Mouse (Mus musculus) monocyte, adult 2 months (primary cell): ENCODE results near the gene Mettl8.

Experiments used
- DNase-seq, 2 experiments: peaks; one replicate each; pipeline ENCODE4 v3.0.0; 2022; ENCODE audit warnings: low spot score in 2 of 2, low read depth in 1 of 2

The Mettl8 gene

DNA sequence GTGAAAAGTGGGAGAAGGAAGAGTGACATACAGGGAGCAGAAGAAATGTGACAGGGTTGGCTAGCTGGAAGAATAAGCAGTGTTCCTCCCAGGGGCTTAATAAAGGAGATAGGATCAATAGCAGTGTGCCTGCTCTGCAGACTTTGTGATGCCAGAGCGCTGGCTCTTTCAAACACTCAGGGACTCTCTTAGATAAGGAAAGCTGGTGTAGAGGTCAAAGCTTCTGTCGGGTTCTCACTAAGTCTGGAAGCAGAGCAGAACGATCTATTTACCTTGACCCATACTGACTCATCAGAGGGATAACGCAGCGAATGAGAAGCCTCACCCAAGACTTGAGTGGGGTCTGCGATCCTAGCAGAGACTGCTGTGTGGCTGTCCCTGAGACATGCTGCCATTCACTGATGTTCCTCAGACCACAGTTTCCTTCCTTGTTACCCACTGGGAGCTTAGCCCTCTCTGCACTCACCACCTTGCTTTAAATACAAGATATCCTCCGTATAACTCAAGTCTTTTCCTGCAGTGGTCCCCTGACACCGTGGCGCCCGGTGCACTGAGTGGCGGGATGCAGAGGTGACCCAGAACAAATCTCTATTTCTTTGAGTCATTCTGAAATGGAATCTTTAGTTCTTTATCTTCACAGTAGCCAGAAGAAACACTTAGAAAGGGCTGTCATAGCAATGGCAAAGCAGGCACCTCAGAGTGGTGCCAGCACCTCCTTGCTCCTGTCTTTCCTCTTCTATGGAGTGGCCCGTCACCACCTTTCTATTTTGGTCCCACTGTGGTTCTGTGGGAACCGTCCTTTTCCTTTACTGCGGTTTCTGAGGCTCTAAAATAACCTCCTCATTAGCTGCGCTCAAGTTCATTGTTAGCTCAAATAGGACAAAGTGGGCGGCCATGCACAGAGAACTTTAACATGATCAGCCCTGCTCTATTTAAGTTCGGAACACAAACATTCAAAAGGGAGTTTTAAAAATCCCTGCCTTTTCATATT, 65.9 kb downstream of the Mettl8 start:
- DNase-seq, result no peak

DNA sequence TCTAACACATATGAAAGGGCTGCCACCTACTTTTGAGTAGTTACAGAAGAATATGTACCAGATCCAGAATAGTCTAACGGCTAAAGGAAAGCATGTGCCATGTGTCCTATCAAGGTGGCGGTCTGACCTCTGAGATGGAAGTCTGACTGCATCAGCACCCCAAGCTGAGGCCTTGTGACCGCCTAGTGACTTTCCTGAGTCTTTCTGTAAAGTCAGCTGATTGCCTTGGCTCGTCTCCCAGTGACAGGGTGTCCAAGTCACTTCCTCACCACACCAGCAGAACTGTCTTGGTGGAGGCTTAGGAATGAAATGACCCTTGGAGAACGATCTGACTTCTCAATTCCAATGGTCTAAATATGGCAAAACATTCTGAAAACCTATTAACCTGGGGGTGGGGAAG, 77.1 kb downstream of the Mettl8 start:
- DNase-seq, result peak in 1 of 2 experiments; percentile 31

DNA sequence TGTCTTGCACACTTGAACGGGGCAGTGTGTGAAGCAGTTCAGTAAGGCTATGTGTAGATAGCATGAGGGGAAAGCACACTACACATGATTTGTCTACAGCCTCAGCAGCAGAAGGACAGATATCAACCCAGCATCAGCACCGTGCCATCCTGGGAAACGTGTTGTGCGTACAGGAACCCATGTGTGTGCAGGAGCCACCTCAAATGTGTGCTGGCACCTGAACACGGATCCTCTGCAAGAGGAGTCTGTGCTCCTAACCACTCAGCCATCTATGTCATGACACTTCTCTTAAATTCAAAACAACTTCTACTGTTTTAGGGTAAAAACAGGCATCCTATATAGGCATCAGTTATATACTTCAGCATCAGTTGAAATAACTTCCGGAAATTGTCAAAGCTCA, 80.6 kb downstream of the Mettl8 start:
- no peak for DNase-seq

DNA sequence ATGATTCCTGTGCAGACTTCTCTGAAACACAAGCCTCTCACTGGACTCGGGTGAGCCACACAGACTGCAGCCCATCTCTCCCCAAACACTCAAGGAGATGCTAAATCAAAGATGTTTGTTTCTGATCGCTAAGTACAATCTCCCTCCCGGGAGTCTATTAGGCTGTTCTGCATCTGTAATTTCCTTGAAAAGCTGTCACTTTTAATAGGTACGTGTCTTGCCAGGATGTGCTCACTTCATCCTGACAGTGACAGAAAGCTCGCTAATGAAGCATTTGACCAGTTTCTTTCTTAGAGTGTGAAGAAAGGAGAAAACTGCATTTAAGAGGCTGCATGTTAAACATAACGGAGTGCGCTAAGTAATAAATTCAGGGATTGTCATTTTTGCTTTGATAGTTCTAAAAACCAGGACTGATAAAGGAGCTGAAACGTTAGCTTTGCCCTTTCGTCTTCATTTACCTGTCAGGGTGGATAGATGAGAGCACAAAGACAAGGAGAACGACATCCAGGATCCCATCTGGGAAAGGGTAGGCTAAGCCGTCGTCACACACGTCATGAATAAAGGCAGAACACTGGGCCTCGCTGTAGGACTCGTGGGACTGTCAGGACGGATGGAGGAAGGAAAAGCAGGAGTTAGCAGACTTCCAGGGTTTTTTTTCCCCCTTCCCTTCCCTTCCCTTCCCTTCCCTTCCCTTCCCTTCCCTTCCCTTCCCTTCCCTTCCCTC, 82.4 kb downstream of the Mettl8 start:
- DNase-seq, result no peak

DNA sequence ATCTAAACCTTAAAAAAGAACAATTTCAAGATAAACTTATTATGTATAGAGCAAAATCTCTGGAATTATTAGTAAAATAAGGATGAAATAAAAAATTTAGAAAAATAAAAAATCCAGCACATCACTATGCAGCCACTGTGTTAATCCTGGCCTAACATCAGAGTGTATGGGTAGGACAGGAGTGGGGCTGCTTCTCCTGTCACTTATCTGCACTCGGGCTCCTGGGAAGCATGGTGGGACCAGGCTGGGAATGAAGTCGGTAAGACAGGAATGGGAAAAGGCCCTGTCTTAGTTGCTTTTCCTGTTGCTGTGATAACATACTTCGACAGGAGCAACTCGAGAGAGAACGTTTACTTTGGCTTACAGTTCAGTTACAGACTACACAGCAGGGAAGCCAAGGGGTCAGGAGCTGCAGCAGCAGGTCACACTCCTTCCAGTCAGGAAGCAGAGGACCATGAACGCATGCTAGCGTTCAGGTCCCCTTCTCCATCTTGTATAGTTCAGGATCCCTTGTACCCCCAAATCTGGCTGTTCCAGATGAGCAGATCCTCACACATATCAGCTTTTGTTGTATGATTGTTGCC, 85.1 kb downstream of the Mettl8 start:
- DNase-seq, result no peak

DNA sequence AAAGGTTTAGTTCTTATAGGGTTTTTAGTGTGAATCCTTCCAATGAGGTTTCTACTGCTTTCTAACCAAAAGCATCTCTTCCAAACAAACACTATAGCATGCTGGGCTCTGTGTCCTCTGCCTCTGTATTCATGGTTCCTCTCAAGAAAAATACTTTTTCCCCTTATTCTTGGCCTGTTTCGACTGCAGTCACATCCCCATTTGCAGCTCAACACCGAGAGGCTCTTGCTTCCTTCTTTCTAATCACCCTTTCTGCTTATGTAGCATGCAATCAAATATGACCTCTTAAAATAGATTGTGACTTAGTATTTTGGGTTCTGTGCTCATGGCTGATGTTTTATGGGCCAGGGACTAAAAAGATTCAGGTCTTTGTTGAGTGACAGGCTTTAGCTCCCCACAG, 87.1 kb downstream of the Mettl8 start:
- DNase-seq, result no peak

DNA sequence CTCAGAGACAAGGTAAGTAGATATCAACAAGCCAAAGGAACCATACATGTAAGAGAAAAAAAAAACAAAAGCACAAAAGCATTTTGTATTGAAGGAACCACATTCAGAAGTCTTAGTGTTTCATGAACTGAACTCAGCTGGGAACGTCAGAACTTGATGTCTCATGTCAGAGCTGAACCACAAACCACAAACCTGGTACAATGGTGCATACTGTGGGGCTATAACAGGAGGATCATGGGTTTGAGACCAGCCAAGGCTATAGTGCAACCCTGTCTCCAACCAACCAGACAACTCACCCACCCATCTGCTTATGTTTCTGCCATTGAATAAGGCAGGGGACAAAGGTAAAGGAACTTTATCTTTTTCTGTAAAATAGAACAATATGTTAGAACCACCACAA, 88.2 kb downstream of the Mettl8 start:
- no peak for DNase-seq

DNA sequence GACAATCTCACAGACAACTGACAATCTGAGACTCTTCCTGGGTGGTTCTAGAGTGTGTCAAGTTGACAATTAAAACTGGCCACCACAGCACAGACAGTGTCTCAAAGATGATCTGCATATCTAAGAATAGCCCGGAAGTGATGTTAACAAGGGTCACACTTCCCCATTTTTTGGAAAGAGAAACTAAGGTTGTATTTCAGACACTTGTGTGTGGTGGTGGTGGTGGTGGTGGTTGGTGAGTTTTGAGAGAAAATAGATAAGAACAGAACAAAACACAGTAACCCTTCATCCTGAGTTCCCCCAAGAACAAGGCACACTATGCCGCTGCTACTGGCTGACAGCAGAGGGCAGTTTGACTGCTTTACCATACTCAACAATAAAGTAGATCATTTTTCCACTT, 90.6 kb downstream of the Mettl8 start:
- peak; percentile 10 to 28 for DNase-seq

DNA sequence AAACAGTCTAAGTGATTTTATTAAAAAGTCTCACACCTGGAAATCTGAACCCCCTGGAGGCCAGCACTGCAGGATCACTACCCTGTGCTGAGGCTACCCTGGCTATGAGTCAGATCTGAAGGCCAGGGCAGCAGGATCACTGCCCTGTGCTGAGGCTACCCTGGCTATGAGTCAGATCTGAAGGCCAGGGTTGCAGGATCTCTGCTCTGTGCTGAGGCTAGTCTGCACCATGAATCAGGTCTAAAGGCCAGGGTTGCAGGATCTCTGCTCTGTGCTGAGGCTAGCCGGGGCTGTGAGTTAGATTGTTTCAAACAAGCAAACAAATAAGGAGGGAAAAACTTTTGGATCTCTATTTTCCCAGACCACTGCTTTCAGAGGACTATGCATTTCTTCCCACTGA, 92.5 kb downstream of the Mettl8 start:
- DNase-seq, result no peak

DNA sequence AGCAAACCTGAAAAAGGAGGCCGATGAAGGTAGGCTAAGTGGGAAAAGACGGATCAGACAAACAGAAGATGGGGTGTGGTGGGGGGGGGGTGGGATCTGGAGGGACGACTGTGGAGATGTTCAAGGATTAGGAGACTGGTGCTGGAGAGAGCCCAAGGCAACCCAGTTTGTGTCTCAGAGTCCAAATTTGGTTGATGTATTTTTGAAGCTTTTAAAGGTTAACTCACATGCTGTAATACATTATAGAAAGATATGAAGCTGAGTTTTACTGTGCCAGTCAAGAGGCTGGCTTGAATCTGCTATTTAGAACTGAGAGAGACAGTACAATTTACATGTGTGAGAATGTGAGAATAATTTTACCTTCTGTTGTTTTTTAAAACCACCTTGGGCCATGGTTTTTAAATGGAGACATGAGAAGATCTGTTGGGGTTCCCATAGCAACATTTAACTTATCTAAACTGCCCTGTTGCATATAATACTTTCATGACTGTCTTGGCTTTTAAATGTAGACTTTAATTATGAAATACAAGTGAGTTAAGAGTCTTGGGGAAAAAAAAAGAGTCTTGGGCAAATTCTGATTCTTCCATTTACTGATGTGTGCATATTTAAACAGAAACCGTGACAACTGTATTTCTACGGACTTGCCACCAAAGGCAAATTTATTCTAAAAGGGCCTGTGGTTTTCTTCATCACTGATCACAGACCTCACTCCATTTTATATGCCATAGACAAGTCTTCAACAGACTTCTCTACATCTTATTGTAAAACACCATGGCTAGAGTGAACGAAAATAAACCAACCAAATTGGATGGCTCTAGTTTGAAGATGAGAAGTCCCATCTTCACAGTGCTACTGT, 94.1 kb downstream of the Mettl8 start:
- no peak for DNase-seq

DNA sequence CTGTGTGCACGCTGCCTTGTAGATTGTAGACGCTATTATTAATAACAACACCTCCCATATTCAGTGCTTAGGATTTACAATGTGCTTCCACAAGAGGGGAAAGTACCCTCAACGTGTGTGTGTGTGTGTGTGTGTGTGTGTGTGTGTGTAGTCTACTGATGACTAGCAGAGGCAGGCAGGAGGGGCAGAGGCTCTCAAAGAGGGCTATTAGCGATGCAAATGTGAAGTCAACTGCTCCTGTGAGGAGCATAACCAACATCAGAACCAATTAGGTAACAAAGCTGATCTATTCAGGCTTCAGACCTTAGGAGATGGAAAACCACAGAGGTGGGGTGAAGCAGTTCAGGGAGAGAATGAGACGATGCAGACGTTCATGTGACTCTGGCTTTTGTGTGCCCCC, 95.3 kb downstream of the Mettl8 start:
- DNase-seq, result no peak

DNA sequence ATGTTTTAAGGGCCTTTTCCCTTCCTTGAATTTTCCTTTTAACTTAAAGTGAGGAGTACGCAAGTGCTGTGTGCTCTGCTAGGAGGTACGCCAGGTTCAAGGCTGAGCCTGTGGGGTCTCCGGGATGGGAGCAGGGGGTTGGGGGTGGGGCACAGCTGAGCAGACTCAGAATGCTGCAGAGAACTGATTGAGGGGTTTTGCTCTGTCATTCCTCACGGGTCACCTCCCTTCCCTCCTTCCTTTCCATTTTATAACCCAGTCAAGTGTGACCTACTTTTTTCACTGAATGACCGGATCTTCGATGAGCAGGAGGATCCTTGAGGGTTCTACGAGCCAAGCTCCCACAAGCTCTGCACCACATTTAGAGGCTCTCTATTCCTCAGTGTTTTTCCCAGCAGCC, 96.0 kb downstream of the Mettl8 start:
- DNase-seq, result no peak

DNA sequence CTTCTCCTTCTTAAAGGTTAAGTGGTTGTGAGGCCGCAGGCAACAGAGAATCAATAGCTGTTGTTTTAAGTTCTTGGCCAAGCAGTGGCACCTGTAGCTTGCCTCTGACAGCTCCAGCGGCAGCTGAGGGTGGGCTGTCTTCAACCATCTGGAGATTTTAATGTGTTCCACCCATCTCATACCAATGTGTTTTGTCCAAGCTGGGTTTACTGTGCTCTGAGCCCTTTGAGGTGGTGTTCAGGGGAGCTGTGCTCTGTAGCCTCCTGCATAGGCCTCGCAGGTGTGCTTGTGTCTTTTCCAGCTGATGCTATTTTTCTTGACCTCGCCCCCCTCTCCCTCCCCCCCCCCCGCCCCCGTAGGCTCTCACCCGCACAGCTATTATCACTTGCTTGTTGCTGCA, 96.8 kb downstream of the Mettl8 start:
- DNase-seq, result no peak

DNA sequence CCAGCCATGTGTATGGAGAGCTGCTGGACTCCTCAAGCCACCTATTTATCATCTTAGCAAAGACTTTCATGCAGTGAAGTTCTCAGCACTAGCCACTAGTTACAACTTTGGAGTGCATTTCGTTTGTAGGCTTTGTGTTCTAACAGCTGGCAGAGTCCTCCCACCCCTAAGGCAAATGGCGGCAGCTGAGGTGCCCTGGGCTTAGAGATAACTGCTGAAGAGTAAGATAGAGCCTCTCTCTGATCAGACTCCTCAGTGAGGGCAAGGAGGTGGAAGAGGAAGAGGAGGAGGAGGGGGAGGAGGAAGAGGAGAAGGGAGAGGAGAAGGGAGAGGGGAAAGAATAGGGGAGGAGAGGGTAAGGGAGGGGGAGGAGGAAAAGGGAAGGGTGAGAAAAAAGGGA, 101.8 kb downstream of the Mettl8 start:
- no peak for DNase-seq

DNA sequence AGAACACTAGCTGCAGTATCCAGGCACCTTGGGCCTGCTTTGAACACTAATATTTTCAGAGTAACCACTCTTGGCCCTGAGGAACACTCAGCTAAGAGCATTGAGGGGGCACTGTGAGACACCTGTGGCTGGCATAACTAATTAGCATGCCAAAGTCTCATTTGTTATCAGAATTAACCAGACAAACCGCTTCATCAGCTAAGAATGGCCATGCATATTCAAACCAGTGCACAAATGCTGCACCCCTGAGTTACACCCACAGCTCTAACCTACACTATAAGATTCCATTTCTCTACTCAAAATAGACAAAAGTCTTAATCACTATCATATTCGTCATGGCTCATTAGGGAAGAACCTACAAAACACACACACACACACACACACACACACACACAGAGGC, 103.4 kb downstream of the Mettl8 start:
- no peak for DNase-seq

DNA sequence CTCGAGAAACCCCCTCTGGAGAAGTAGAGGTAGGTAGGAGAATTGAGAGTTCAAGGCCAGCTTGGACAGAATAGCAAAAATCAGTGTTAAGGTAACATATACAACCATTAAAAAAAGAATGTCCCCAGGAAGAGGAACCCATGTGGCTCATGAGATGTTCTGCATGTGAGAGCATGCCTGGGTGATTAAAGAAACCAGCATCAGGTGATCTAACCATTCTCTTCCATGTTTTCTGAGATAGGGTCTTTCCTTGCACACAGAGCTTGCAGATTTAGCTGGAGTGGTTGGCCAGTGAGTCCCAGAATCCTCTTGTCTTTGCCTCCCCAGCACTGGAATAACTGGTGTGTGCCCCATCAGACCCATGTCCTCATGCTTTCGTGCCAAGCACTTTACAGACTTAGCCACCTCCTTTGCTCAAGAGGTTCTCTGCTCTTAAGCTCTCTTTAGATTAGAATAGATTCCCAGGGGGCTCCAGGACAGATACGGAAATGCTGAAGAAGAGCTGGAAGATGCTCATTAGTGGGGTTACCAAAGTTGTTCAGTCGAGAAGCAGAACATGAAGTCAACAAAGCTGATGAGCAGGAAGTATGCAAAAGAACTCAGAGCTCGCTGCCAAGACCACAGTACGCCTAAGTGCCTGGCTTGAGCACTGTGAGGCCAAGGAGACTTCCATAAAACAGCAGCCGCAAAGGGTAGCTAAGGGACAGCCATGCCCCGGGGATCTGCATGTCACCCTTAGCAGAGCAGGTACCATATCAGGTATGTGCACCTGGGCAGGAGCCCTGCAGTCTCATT, 110.7 kb downstream of the Mettl8 start:
- no peak for DNase-seq

DNA sequence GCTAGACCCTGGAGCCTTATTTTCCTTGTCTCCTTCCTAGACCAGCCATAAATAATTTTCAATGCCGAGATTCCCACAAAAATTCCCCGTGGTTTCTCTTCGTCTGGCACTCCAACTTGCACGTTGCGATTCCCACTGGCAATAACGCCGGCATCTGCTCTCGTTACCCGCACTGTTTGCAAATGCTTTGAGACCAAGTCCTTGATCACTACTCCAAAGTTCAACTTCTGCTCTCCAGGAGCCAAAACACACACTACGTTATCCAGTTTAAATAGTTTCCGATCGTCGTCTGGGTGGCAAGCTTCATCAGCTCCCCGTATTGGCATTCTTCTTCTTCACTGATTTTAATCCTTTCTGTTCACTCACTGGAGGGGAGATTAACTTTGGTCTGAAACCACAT, 114.6 kb downstream of the Mettl8 start:
- no peak for DNase-seq

DNA sequence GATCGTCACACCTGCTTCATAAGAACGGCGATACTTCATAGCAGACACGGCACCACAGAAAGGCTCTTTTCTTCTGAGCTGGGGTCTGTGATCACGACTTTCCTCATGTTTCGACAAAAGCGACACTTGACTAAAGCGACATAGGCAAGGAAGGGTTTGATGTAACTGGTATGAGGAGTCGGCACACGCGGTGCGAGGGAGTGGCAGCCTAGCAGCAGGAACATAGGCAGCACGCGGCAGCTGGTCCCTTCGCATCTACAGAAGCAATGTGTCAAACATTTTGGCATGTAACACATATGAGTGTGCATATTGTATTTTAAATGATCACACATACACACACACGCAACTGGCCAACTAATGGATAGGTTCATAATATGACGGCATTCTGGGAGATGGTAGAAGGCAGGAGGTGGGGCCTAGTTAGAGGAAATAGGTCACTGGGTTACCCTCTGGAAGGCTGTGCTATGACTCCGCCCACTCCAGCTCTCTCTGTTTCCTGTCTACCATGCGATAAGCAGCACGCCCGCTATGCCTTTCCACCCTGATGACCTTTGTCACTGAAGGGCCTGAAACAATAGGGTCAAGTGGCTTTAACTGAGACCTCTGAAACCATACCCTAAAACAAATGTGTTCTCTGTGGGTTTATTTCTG, 116.4 kb downstream of the Mettl8 start:
- no peak for DNase-seq

DNA sequence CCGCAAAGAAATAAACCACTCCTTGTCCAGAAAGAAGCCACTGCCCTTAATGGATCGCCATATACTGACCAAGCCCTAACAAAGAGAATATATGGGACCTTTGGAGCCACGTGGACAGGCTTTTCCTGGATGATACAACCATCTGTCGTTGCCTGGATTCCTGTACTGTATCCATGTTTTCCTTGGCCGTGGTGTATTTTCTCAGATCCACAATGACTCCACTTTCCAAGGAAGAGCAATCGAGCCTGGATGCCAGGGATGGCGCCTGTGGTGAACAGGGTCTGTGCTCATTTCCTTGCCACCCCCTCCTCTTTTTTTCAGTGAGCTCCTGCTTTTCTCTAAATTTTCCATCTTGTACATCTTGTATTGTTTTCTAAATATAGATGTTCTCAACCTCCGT, 120.6 kb downstream of the Mettl8 start:
- no peak for DNase-seq

DNA sequence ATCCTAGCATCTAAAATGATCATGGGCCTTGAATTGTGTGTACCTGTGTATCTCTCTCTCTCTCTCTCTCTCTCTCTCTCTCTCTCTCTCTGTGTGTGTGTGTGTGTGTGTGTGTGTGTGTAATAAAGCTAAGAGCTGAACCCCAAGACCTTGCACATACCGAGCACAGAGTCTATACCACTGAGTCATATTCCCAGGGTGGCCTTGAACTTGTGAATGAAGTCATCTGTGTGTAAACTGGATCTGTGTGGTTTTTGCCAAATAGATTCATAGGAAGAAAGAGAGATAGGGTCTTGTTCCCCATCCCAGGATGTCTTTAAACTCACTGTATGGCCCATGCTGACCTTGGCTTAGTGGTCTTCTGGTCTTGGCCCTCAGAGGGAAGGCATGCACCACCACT, 121.9 kb downstream of the Mettl8 start:
- DNase-seq, result no peak
